Mouse (Mus musculus): ENCODE measurements at regions not wholly inside any gene's neighbourhood (a gene's known extent, or its start where the extent isn't known, plus 50 kb on each side); places are given as distances from the start of the nearest gene placed in this dataset.

DNA sequence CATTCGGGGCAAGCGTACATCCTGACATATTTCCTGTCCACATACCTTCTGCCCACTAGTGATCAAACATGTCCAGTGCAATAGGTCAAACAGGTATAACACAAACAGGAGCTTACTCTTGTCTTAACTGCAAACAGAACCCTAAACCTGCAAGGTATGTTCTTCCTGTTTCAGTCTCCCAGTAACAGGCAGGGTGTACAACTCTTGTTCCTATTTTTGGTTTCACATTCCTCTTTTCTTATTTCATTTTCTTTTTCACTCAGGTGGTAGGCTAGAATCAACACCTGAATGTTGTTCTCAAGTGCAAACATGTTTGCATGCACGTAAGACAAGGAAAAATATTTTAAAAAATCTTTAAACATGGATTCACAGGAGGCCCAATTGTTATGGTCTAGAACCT lies 67.7 kb upstream of the Gnaq start:
- TF ChIP-seq CTCF (IDR thresholded peaks at IDR 0.05; ENCODE audit: borderline replicate concordance, insufficient read depth, low read length) (no peak), POLR2A (IDR thresholded peaks at IDR 0.05; ENCODE audit: low read depth, low read length) (no peak)

Measured in embryonic fibroblast, embryonic 13.5 days (primary cell).